Mouse (Mus musculus) liver, postnatal 0 days (tissue): ENCODE data around the gene Rapgef4.

Experiments used
- CTCF ChIP-seq: sonication (generic); IDR thresholded peaks from 2 replicates; pipeline ENCODE4 v1.5.1; 2016; ENCODE audit warnings: antibody characterized with exemption, low read depth
- EP300 ChIP-seq: IDR thresholded peaks from 2 replicates; pipeline ENCODE4 v1.6.1; 2016; ENCODE audit warnings: antibody characterized with exemption, low read depth, mild to moderate bottlenecking

- TF ChIP-seq CTCF (no peak), EP300 (no peak)
Measured at GRCm38 (mm10) chr2:72015366-72015765, 34.3 kb downstream of the Rapgef4 start.
